Mouse (Mus musculus): ENCODE measurements at regions not wholly inside any gene's neighbourhood (a gene's known extent, or its start where the extent isn't known, plus 50 kb on each side); places are given as distances from the start of the nearest gene placed in this dataset.

DNA sequence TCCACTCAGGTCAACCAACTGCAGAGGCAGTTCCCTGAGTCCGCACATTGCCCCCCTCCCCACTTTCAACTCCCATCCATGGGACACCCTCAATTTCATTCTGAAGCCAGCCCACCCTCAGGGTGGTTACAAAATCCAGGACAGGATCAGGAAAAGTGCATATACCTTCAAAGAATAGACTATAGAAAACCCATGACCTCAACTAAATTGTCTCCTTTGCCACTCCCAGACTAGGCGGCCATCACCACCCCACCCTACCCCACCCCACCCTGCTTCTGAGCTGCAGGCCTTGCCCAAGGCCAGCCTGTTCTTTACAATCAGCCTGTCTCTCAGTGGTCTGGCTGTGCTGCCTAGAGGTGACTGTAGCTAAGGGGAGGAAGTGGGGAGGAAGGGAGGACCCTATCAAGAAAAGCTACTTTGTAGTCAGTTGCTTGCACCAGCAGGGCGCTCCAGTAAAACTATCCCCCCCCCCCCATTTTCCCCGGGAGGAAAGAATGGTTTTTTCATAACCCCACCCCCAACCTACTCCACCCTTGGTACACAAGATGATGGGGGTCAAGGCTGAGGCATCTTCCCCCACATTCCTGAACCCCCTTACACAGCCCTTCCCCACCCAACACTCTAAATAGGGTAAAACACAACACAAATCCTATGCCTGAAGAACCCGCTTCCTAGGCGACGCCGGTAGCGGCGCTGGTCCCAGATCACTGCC lies 490.9 kb downstream of the Prss52 start:
- no peak for DNase-seq

DNA sequence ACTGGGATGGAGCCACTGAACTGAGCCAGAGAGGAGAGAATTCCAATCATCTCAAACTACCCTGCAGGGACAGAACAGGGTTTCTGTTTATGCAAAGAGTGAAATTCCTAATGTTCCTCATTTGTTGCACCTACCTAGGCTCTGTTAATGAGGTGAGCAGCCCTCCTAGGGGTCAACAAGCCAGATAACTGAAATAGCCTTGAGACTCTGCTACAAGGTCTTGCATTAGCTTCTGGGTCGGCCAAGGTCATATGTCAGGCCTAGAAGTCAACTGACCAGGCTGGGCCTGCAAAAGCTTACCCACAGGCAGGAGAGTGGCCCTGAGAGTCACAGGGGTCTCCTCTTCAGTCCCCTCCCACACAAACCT lies 491.4 kb downstream of the Prss52 start:
- DNase-seq, result no peak

DNA sequence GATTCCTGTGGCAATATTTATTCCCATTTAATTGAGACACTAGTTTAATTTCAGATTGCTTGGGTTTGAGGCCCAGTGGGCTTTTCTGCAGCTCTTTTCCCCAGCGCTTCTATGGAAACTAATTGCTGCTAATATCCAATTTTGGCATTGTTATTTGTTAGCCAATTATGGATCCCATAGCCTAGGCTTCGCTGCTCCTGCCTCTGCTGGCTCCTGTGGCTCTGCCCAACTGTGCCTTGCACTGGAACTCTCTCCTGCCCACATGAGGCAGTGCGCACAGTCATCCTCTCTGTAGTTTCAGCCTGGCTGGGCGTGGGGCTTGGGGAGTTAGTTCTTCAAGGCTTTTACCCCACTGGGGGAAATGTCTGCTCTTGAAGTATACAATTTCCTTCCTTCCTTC lies 491.8 kb downstream of the Prss52 start:
- DNase-seq, result no peak

DNA sequence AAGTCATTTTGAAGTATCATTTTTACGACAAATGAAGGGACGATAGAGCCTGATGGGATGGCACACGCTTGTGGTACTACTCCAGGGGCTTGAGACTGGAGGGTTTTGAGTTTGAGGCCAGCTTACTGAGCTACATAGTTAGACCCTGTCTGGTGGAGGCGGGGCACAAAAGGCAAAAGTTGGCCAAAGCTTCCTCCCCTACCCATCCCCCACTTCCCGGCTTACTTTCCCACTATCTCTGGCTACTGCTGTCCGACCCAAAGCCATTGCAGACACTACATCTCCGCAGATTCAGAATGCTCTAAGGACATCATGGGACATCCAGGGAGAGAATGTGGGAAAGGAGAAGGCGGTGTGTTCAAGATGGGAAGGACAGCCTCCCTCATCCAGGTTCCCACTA lies 493.1 kb downstream of the Prss52 start:
- no peak for DNase-seq

All from kidney, postnatal 25 days (tissue).